Mouse (Mus musculus): ENCODE measurements around the gene Kcnc1. TPM values are rescaled to one million over a fixed set of nuclear protein-coding genes. Genes with fewer than 3 reads are reported as not detected.
A peak's percentile ranks its signal among the peaks of the same experiment; 100 is the strongest.

The Kcnc1 gene
- total RNA-seq, 2 experiments from 2014 or later, result 15.8 to 20.2 TPM

DNA sequence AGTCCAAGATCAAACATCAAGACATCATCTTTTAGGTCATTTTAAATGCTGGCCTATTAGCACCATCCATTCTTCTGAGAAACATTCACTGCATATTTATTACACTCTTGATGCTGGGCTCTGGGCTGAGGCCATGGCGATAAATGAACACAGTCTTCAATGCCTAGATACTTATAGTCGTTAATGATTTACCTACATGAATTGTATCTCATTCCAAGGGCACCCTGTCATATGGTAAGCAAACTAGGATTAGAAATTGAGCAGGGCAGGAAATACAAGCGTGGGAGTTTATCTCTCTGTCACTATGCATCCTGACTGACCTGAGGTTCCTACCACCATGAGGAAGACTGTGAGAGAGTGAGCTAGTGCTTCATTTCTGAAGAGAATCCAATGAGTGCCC, 73.2 kb downstream of the Kcnc1 start:
- DNase-seq (ENCODE audit: low spot score in 2 of 2), result no peak

DNA sequence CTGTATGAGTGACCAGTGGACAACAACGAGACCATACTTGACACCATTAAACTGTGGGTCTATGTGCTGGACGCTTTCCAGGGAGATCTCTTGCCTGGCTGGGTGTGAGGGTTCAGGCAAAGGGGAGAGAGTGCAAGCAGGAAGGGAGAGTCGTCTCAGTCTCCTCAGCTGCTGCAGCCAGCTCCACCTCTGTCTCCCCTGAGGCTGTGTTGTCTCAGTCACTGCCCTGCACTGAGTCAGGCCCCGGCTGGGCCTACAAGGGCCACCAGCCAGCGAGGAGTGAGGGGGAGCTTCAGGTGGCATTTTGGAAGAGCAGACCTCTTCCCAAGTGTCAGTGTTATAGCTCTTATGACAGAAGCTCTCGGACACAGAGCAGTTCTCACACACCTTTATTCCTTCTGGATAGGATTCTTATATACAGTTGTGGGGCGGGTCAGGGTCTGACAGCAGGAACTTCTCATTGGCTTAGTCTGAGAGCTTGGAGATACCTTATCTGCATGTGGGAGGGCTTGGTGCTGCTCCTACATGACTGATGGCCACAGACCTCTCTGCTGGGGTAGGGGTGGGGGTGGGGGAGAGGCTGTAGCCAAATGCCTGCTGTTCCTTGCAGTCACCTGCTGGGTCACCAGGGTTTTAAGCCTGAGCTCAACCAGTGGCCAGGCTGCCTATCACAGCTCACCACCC, 74.9 kb downstream of the Kcnc1 start:
- DNase-seq (ENCODE audit: low spot score in 2 of 2), result no peak

DNA sequence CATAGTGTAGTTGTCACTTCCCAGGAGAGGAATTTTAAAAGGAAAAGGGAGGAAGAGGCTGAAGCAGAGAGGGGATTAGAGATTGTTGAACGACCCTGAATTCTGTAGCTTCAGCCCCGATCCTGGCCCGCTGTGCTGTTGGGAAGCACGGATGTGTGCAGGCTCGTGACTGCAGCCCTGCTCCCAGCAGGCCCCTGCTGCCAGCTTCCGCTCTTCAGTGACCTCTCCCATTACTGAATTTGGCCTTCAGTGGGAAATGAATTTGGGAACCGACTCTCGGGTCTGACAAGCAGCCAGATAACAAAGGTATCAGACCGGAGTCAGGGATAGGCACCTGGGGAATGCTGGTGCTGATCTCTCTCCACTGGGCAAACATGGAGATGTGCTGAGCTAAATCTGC, 76.8 kb downstream of the Kcnc1 start:
- DNase-seq (ENCODE audit: low spot score in 2 of 2), result no peak

DNA sequence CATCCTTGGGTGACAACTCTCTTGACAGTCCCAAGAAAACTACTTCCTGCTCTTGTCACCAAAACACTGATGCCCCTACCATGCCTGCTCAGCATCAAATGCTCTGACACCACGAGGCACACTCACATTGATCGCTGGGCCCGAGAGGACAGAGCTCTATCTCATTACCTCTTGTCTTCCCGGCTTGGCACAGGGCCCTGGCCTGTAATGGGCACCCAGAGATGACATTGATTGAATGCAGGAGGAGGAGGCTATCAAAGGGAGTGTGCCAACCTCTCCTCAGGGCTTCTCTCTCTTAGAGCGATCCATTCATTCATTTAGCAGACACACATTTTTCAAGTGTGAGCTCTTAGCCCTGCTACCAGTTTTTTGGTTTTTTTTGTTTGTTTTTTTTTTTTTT, 79.2 kb downstream of the Kcnc1 start:
- DNase-seq (ENCODE audit: low spot score in 2 of 2), result no peak

DNA sequence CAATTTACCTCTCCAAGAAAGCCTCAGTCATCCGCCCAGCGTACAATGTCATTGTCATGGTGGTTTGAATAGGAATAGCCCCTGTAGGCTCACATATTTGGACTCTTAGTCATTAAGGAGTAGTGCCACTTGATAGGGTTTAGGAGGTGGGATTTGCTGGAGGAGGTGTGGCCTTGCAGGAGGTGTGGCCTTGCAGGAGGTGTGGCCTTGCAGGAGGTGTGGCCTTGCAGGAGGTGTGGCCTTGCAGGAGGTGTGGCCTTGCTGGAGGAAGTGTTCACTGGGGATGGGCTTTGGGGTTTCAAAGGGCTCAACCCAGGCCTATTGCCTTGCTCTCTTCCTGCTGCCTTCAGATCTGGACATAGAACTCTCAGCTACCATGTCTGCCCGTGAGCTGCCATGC, 81.2 kb downstream of the Kcnc1 start:
- no peak for DNase-seq (ENCODE audit: low spot score in 2 of 2)

DNA sequence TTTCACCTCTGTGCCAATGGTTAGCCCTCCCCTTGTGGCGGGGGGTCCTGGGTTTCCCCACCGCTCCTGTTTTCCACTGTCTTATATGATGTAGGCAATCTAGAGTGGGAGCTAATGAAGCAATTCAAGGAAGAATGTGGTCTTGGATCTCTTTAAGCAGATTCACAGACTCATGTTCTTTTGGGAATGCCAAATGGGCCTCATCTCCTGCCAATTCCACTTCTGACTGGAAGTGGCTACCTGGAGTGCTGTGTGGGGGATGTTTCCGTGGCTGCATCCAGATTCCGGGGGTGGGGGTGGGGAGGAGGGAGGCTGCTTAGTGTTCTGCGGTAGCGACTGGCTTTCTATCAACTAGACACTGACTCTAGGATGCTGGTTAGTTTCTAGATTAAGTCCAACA, 83.5 kb downstream of the Kcnc1 start:
- no peak for DNase-seq (ENCODE audit: low spot score in 2 of 2)

DNA sequence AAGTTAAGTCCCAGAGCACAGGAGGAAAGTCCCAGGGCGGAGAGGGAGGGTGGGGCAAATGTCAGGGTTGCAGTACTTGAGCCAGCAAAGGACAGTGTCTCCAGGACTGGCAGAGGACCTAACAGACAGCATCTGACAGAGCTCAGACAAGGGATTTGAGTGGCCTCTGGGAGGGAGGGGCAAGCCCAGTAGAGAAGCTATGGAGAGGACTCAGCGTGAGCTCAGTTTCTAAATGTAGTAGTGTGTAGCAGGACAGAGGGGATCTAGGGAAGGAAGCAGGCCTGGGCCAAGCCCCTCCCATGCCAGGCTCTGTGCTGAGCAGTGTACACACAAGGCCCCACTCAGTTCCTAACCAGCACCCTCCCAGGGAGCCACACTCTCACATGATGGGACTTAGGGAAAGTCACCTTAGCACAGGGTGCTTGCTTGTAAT, 85.8 kb downstream of the Kcnc1 start:
- DNase-seq (ENCODE audit: low spot score in 2 of 2), result peak in 1 of 2 experiments; percentile 24

DNA sequence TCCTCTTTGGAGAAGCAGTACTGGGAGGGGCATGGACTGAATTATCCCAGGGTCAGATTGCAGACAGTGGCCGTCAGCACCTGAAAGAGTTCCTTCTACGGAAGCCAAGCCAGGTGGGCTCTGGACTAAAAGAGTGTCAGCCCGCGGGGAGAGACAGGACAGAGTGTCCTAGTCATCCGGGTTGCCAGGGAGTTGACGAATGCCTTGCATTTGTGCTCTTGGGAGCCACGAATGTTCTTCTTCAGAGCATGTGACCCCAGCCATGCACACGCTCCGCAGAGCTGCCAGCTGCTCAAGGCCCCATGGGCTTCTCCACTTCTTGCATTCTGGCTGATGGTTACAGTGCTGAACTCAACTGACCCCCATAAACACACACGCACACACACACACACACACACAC, 86.8 kb downstream of the Kcnc1 start:
- peak in 1 of 2 experiments; percentile 18 for DNase-seq (ENCODE audit: low spot score in 2 of 2)

DNA sequence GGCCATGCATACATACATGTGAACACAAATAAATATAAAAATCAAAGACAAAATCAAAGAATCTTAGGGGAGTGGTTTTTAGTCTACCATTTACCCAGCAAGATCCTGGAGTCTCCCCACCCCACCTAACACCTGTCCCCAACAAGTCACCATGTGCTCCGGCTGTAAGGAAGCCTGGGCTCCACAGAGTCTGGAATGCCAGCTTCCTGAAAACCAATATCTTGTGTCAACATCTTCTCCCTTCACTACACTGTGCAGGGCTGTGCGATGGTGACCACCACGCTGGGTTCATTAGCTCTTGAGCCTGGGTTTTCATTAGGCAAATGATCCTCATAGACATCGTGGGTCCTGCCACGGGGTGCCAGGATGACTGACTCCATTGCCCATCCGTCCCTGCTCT, 87.9 kb downstream of the Kcnc1 start:
- no peak for DNase-seq (ENCODE audit: low spot score in 2 of 2)

DNA sequence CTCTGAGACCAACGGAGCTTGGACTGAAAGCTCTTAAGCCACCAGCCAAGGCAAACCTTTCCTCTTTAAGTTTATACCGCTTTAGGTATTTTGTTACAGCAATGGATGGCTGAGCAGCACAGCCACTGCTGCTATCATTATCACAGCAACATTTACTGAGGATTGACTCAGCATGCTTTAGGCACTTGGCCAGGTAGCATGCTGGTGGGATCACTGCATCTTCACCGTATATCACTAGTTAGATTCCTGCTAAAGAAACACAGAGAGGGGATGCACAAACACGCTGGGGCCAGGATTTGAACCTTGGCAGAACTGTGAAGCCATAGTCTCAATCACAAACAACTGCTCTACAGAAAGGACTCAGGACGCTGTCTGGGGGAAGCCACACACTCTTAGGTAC, 90.5 kb downstream of the Kcnc1 start:
- no peak for DNase-seq (ENCODE audit: low spot score in 2 of 2)

DNA sequence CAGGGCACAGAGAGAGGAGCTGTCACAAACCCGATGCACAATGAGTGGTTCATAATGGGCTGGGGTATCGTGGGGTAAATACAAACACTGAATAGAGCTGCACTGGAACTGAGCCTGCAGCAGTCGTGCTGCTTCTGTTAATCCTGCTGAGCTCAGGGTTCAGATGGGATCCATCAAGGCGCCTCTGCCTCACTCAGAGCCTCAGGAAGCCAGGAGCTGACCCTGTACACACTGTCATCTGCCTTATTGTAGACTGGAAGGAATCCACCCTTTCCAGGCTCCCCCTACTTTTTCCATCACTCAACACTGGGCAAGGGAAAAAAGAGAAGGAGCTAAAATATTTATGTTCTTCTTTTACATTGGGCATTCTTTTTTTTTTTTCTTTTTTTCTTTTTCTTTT, 91.1 kb downstream of the Kcnc1 start:
- no peak for DNase-seq (ENCODE audit: low spot score in 2 of 2)

Other genes with a start within 250 kb of the Kcnc1 start
- 1 to 10 TPM; 4.6 to 6.3 TPM for gene Abcc8, start 216.5 kb upstream of the Kcnc1 start, total RNA-seq (2021)
- under 1 TPM; 0.52 to 0.88 TPM for gene Ush1c, start 158.0 kb upstream of the Kcnc1 start, total RNA-seq (2021)
- gene Otog, start 155.5 kb upstream of the Kcnc1 start, total RNA-seq (2021), result under 1 TPM; 0.21 to 0.34 TPM
- 10 to 100 TPM; 63.8 to 76.5 TPM for gene Myod1, start 20.0 kb upstream of the Kcnc1 start, total RNA-seq (2021)
- gene Sergef, start 243.3 kb downstream of the Kcnc1 start, total RNA-seq (2021), result 10 to 100 TPM in 1 of 2 experiments, 1 to 10 TPM in 1; 8.7 to 10.6 TPM